27 mouse cellular contexts compared by ENCODE assay signal in the genomic region with DNA sequence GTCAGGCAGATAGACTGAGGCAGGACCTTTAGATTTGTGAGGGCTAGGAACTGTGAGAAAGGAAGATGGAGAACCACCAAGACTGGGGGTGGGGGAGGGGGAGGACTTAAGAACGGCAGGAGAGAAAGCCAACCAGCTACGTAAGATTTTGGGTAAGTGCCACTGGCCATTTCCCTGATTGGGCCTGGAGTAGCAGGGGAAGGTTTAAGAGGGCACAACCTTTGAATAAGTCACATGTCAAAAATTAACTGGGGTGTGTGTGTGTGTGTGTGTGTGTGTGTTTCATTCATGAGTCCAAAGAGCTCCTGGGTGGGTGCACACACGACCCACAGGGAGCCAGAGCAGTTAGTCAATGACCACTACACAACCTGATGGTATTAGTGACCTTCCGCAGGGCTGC.
DNase-seq lines count a peak whose midpoint lies in the region; ATAC-seq and TF ChIP-seq lines count a peak whose summit lies in the region.
"Had no signal": no experiment of that assay in that cellular context is flagged by ENCODE, and none has a peak within 500 bp of the region (broad histone marks: within the 10 kb centered on the region; RNA-seq: fewer than 3 reads in every experiment).

No protein-coding gene starts in this region.

- TF ChIP-seq POLR2A in kidney, adult 2 months (IDR thresholded peaks at IDR 0.05; ENCODE audit: low read depth, low read length): no peak
- TF ChIP-seq POLR2A in liver, adult 2 months (IDR thresholded peaks at IDR 0.05; ENCODE audit: extremely low read depth, insufficient read depth, low read length): no peak

- no peak overlapping the region for H3K9ac ChIP-seq in kidney, embryonic 16.5 days (replicated peaks; ENCODE audit: low read length)
- H3K9ac ChIP-seq in liver, adult 2 months (ENCODE audit: low read depth, low read length): no peak overlapping the region
- H3K9ac ChIP-seq in liver, embryonic 12.5 days: no peak overlapping the region
- H3K9ac ChIP-seq: forebrain, embryonic 13.5 days; heart, embryonic 12.5 days; heart, embryonic 15.5 days; hindbrain, embryonic 13.5 days had no signal

- H3K9me3 ChIP-seq in kidney, embryonic 16.5 days (ENCODE audit: low read length): no peaks in the 10 kb centered on the region
- H3K9me3 ChIP-seq in liver, embryonic 12.5 days (replicated peaks): no peaks in the 10 kb centered on the region
- H3K9me3 ChIP-seq: forebrain, embryonic 10.5 days; forebrain, embryonic 13.5 days; G1E; heart, embryonic 15.5 days; hindbrain, embryonic 10.5 days; hindbrain, embryonic 13.5 days had no signal

- H3K4me3 ChIP-seq in kidney, adult 2 months (ENCODE audit: insufficient read depth, low read depth, low read length): no peak overlapping the region
- no peak overlapping the region for H3K4me3 ChIP-seq in kidney, embryonic 16.5 days (ENCODE audit: low read length)
- no peak overlapping the region for H3K4me3 ChIP-seq in liver, adult 2 months (ENCODE audit: insufficient read depth, low read depth, low read length)
- no peak overlapping the region for H3K4me3 ChIP-seq in liver, embryonic 12.5 days
- H3K4me3 ChIP-seq: forebrain, embryonic 10.5 days; forebrain, embryonic 13.5 days; heart, embryonic 12.5 days; heart, embryonic 15.5 days; hindbrain, embryonic 10.5 days; hindbrain, embryonic 13.5 days had no signal

- 52% methylated on average over 4 of the region's 4 CpGs for WGBS in kidney, adult 2 months
- WGBS in kidney, embryonic 16.5 days: 74% methylated on average over 4 of the region's 4 CpGs
- WGBS in liver, adult 2 months: 58% methylated on average over 4 of the region's 4 CpGs
- 61% methylated on average over 4 of the region's 4 CpGs for WGBS in liver, embryonic 12.5 days (ENCODE audit: insufficient replicate concordance)

- H3K27me3 ChIP-seq in kidney, adult 2 months (replicated peaks; ENCODE audit: control insufficient read depth, insufficient read depth, low read length): no peaks in the 10 kb centered on the region
- H3K27me3 ChIP-seq in kidney, embryonic 16.5 days (ENCODE audit: insufficient read depth, low read length): no peaks in the 10 kb centered on the region
- no peaks in the 10 kb centered on the region for H3K27me3 ChIP-seq in liver, adult 2 months (ENCODE audit: control insufficient read depth, insufficient read depth, low read length)
- no peaks in the 10 kb centered on the region for H3K27me3 ChIP-seq in liver, embryonic 12.5 days (replicated peaks)
- H3K27me3 ChIP-seq: CH12.LX; forebrain, embryonic 13.5 days; heart, embryonic 12.5 days; heart, embryonic 15.5 days; hindbrain, embryonic 13.5 days; Patski had no signal

- no peak overlapping the region for H3K27ac ChIP-seq in kidney, adult 2 months (ENCODE audit: insufficient read depth, low read depth, low read length)
- H3K27ac ChIP-seq in kidney, embryonic 16.5 days (ENCODE audit: low read length): no peak overlapping the region
- H3K27ac ChIP-seq in liver, adult 2 months (replicated peaks; ENCODE audit: insufficient read depth, low read depth, low read length): no peak overlapping the region
- no peak overlapping the region for H3K27ac ChIP-seq in liver, embryonic 12.5 days
- H3K27ac ChIP-seq: forebrain, embryonic 10.5 days; forebrain, embryonic 13.5 days; heart, embryonic 15.5 days; hindbrain, embryonic 10.5 days; hindbrain, embryonic 13.5 days had no signal

- no peaks in the 10 kb centered on the region for H3K36me3 ChIP-seq in kidney, adult 2 months (ENCODE audit: control insufficient read depth, insufficient read depth, low read length)
- no peaks in the 10 kb centered on the region for H3K36me3 ChIP-seq in kidney, embryonic 16.5 days (ENCODE audit: insufficient read depth, low read length)
- no peaks in the 10 kb centered on the region for H3K36me3 ChIP-seq in liver, adult 2 months (ENCODE audit: control insufficient read depth, insufficient read depth, low read length)
- H3K36me3 ChIP-seq in liver, embryonic 12.5 days: no peaks in the 10 kb centered on the region
- H3K36me3 ChIP-seq: forebrain, embryonic 10.5 days; G1E; heart, embryonic 12.5 days; heart, embryonic 15.5 days; hindbrain, embryonic 10.5 days; hindbrain, embryonic 13.5 days had no signal

- H3K79me2 ChIP-seq in liver, adult 2 months (ENCODE audit: control insufficient read depth, insufficient read depth, low read length): no peaks in the 10 kb centered on the region

- H3K4me2 ChIP-seq in kidney, embryonic 16.5 days (replicated peaks; ENCODE audit: low read depth, low read length): no peak overlapping the region
- H3K4me2 ChIP-seq in liver, embryonic 12.5 days: no peak overlapping the region
- H3K4me2 ChIP-seq: forebrain, embryonic 13.5 days; heart, embryonic 12.5 days; heart, embryonic 15.5 days; hindbrain, embryonic 13.5 days had no signal

- ATAC-seq in kidney, embryonic 16.5 days (ENCODE audit: low FRiP score, low TSS enrichment): 0 out of 2 replicates have a peak, but pooled peaks have one; percentile 16
- ATAC-seq in liver, embryonic 12.5 days: no peak
- ATAC-seq: forebrain, embryonic 13.5 days; forebrain, embryonic 16.5 days; hindbrain, embryonic 16.5 days; Patski had no signal

- DNase-seq in kidney, adult 2 months: peak; percentile 68
- no peak for DNase-seq in kidney, postnatal 14 days
- DNase-seq in kidney, postnatal 10 days: no peak
- DNase-seq in liver, adult 2 months (ENCODE audit: extremely low read depth, low read depth, low spot score): peak; percentile 61
- DNase-seq: adrenal gland, postnatal 10 days; adrenal gland, postnatal 36 days; B cell, adult 2 months; cerebellum, adult 18-20 months; cerebellum, adult 9-10 months; cerebellum, postnatal 14 days; gastrocnemius, postnatal 10 days; gastrocnemius, postnatal 36 days; heart, postnatal 10 days; heart, postnatal 36 days had no signal

- peaks cover 5% of the 10 kb centered on the region; the same call in 1 of the 2 replicates for H3K4me1 ChIP-seq in kidney, adult 2 months (ENCODE audit: control insufficient read depth, insufficient read depth, low read length)
- peaks cover 40% of the 10 kb centered on the region for H3K4me1 ChIP-seq in kidney, embryonic 16.5 days (ENCODE audit: insufficient read depth, low read length)
- peaks cover 3% of the 10 kb centered on the region; the same call in 1 of the 2 replicates for H3K4me1 ChIP-seq in liver, adult 2 months (ENCODE audit: control insufficient read depth, insufficient read depth, low read length)
- peaks cover 13% of the 10 kb centered on the region; the same call in 1 of the 2 replicates for H3K4me1 ChIP-seq in liver, embryonic 12.5 days
- H3K4me1 ChIP-seq: heart, embryonic 12.5 days had no signal

- TF ChIP-seq CTCF in kidney, adult 2 months (conservative IDR thresholded peaks at IDR 0.05; ENCODE audit: insufficient read depth, insufficient read length, low read depth, low read length): no peak
- no peak for TF ChIP-seq CTCF in liver, adult 2 months (IDR thresholded peaks at IDR 0.05; ENCODE audit: low read depth, low read length)

Comparison
In these comparisons a context has a peak if more than half of its experiments do, and no peak if none do; other contexts are left out.
1. DNase-seq: peak in kidney, adult 2 months (single experiment) and liver, adult 2 months (single experiment); none in kidney, postnatal 14 days (single experiment) and kidney, postnatal 10 days (single experiment).